Mouse (Mus musculus) thymus, postnatal 0 days (tissue): Measurements from ENCODE around the gene Xkr8. TPM values are rescaled to one million over a fixed set of nuclear protein-coding genes. Genes with fewer than 3 reads are reported as not detected.
"Not testable (repeated sequence)": the region's sequence is repeated elsewhere in the genome, so short reads cannot be mapped to it uniquely, and the experiment has no call there.

Experiments used
- DNase-seq: peaks from one replicate; pipeline ENCODE4 v3.0.0-alpha.2; 2015; ENCODE audit warnings: low spot score
- polyA plus RNA-seq: library from polyadenylated mRNA; unstranded; fragments of >200 nt; fragmentation: Nextera tagmentation; extraction: Ambion mirVana; gene quantifications from 2 replicates; pipeline ENCODE4 v1.2.1, GENCODE M21; 2015

Gene Xkr8
- polyA plus RNA-seq, 1 experiment from 2014 or later = 3.1 TPM

DNA sequence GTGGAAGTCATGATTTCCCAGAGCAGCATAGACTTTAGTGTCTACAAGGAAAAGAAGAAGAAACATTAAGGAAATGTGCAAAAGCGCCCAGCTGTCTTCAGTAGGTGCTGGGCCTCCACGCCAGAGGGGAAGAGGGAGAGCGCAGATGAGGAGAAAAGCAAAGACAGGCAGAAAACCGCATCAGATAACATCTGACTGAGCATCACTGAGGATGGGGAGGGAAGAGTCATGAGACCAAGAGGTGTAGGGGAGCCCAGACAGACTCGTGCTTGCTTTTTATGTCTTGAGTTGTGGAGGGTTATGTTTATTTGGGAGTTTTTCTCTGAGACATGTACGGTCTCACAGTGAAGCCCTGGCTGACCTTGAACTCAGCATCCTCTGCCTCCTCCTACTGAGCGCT, 9.1 kb upstream of the Xkr8 start:
- peak; percentile 25 for DNase-seq

DNA sequence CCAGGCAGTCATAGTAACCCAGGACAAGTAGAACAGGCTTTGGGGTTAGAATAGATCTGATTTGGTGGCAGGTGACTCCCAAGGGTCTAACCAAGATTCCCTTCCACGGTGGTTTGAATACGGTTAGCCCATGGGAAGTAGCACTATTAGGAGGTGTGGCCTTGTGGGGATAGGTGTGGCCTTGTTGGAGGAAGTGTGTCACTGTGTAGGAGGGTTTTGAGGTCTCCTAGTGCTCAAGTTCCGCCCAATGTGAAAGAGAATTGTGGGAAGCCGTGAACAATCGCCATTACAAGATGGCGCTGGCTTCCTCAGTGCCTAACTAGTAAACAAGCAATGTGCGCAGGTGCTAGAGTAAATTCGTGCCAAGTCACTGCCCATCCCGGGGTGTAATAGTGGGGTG, 4.8 kb upstream of the Xkr8 start:
- DNase-seq = not testable (repeated sequence)

- no peak for DNase-seq
Observed at GRCm38 (mm10) chr4:132735894-132736293, 3.5 kb upstream of the Xkr8 start.

DNA sequence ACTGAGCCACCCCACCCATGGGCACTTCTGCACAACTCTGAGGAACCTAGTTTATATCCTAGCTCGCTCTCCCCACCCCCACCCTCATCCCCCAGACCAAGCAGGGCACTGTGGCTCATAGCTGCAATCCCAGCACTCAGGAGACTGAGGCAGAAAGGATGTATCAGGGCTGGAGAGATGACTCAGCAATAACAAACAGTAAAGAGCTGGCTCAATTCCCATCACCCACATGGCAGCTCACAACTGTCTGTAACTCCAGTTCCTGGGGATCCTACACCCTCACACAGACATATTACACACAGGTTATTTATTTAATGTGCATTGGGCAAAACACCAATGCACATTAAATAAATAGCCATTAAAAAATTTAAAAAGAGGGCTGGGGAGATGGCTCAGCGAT, 3.0 kb upstream of the Xkr8 start:
- DNase-seq = no peak

DNA sequence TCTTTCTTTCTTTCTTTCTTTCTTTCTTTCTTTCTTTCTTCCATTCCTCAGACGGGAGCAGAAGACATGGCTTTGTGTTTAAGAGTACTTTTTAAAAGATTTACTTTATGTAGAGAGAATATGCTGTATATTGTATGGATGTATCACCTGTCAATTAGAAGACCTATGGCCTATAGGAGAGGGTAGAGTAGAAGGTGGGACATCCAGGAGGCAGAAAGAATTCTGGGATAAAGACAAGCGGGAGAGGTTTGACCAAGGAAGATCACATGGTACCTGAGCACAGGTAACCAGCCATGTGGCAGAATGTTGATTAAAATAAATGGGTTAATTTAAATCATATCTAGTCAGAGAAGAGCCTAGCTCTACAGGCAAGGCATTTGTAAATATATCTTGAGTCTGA, 2.4 kb upstream of the Xkr8 start:
- DNase-seq = no peak

DNA sequence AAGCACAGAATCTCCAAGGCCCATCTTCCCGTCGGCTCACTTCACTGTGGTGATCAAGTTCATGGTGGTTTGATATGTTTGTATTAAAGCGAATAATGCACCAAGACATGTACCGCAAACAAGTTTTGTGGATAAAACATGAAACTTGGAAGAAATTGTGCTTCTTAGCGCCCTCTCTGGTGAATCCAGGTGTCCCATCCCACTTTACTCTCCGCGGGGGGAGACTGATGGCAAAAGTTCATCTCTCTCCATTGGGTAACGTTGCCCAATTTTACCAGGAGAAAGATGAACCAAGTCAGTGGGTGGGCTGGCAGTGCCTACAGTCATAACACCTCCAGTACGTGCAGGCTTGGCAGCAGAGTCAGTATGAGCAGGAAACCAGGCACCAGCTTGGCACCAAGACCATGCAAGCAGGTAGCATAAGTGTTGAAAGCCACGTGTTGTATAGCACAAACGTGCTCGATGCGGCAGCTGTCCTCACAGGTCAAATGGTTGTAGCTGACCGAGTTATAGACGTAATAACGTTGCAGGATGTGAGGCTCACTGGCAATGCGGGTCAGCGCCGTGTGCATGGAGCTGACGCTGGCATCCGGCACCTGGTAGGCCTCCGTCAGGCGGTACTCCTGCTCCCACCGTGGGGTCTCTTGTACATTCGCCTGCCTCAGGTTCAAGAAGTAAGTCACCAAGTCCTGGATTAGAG, 875 bp upstream of the Xkr8 start:
- DNase-seq = no peak

DNA sequence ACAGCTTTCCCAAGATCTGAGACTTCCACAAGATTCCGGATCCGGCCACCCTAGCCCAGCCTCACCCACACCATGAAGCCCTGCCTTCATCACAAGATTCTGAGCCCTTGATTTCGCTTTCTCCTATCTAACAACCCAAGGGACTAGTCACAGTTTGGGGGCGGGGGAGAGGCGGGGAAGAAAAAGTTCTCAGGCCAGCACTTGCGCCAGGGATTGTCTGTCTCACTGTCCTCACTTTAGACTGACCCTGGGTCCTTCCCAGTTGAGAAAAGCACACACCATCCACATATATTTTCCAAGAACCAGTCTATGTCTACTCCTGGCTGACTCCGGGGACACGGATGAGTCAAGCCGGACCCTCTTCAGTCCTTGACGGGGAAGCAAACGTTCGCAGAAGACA, 730 bp downstream of the Xkr8 start:
- DNase-seq = no peak

GRCm38 (mm10) chr4:132728233-132728632, 4.1 kb downstream of the Xkr8 start:
- DNase-seq = no peak

DNA sequence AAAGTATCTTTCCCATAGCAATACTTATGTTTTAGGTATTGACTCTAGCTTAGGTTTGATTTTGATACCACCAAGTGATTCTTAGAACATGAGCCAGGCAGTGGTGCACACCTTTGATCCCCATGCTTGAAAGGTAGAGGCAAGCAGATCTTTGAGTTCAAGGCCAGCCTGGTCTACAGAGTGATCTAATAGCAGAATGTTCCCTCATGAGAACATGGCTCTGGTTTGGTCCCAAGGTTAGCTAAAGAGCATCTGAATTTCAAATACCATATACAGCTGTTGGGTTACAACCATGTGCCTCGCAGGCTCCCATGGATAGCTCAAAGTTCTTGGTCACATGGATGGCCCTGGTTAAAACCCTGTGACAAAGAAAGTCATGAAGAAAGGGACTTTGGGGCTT, 14.1 kb downstream of the Xkr8 start:
- no peak for DNase-seq

DNA sequence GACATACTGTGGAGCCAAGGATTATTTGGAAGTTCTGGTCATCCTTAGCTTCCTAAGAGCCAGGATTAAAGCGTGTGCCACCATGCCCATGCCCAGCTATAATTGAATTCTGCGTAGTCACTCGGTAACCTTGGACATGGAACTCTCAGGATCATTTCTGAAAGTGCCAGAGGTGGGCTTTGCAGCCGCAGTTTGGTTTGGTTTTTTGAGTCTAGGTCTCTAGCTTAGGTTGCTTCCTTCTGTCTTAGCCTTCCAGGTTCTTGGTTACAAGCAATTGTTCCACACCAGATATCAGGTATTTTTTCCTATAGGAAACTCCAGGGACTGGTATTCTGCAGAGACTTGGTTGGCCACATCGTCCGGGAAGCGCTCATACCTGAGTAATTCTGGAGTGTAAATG, 19.2 kb downstream of the Xkr8 start:
- DNase-seq = no peak

DNA sequence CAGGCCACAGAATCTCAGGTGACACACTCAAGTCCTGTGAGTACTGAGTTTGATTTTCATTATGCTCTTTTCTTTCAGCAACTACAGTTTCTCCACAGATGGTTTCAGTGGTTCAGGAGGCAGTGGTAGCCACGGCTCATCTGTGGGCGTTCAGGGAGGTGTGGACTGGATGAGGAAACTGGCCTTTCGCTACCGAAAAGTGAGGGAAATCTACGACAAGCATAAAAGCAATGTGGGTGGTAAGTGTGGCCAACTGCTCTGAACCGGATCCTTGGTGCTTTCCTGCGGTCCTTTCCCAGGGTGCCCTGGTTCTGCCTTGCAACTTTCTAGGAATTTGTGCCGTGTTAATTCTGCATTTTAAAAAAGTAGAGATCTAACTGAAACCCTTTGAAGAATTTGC, 25.5 kb downstream of the Xkr8 start:
- DNase-seq = no peak

GRCm38 (mm10) chr4:132702076-132702475, 30.3 kb downstream of the Xkr8 start:
- DNase-seq = no peak

DNA sequence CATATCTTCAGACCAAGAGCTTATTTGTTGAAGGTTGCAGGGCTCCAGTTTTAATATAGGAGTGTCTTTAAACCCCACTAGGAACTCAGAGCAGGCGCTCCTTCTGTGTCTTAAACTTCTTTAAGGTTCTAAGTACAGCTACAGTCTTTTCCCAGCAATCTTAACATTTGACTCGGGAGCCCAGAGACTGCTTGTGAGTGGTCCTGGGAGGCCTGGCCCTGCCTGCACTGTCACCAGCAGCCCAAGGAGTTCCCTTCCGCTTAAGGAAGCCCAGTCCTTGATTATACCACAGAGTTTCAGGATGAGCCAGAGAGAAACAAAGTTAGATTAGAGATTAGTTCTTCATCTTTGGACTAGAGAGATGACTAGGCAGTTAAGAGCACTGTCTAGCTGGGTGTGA, 39.0 kb downstream of the Xkr8 start:
- no peak for DNase-seq

DNA sequence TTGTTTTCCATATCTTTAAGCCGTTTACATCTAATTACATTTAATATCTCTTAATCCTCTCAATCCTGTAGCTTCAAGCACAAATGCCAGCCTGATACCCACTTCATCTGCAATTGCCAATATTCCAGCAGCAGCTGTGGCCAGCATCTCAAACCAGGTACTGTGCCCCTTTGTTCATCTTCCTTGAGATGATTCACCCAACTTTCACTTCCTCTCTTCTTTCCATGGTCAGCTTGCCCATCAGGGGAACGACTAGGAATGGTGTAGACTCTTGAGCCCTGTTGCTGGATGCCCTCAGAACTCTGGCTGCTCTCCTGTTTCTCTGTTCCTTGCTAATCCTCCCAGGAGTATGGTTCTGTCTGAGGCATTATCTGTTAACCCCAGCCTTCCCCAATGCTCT, 42.7 kb downstream of the Xkr8 start:
- DNase-seq = no peak

GRCm38 (mm10) chr4:132676771-132677539, 55.4 kb downstream of the Xkr8 start:
- DNase-seq = peak; percentile 36

Other genes with a start within 250 kb of the Xkr8 start
- gene Sesn2, start 222.0 kb downstream of the Xkr8 start, polyA plus RNA-seq = 7.3 and 8.0 TPM in 2 replicates
- 874 and 945 TPM in 2 replicates for gene Atpif1, start 198.9 kb downstream of the Xkr8 start, polyA plus RNA-seq
- gene Dnajc8, start 197.0 kb downstream of the Xkr8 start, polyA plus RNA-seq = 190 and 199 TPM in 2 replicates
- 0.96 and 1.5 TPM in 2 replicates for gene Ptafr, start 168.5 kb downstream of the Xkr8 start, polyA plus RNA-seq
- gene Eya3, start 93.6 kb downstream of the Xkr8 start, polyA plus RNA-seq = 20.6 and 26.8 TPM in 2 replicates
- gene Smpdl3b, start 24.7 kb upstream of the Xkr8 start, polyA plus RNA-seq = 0.59 and 0.75 TPM in 2 replicates
- 129 and 139 TPM in 2 replicates for gene Rpa2, start 35.8 kb upstream of the Xkr8 start, polyA plus RNA-seq
- gene Themis2, start 63.8 kb upstream of the Xkr8 start, polyA plus RNA-seq = 2.7 and 2.9 TPM in 2 replicates
- gene Ppp1r8, start 110.6 kb upstream of the Xkr8 start, polyA plus RNA-seq = 50.4 and 51.0 TPM in 2 replicates
- 36.0 and 37.2 TPM in 2 replicates for gene Stx12, start 152.0 kb upstream of the Xkr8 start, polyA plus RNA-seq
- gene Fam76a, start 190.0 kb upstream of the Xkr8 start, polyA plus RNA-seq = 45.4 and 52.4 TPM in 2 replicates
- 6.0 and 7.8 TPM in 2 replicates for gene Fgr, start 241.5 kb upstream of the Xkr8 start, polyA plus RNA-seq